ENCODE assay signal across 18 mouse cellular contexts in genomic region chr5:139520069-139520834, GRCm38 (mm10). TPM values are rescaled to one million over a fixed set of nuclear protein-coding genes. Genes with fewer than 3 reads are reported as not detected.
A peak's percentile ranks its signal among the peaks of the same experiment; 100 is the strongest.
DNase-seq lines count a peak whose midpoint lies in the region; ATAC-seq and TF ChIP-seq lines count a peak whose summit lies in the region.
"Had no signal": no experiment of that assay in that cellular context is flagged by ENCODE, and none has a peak within 500 bp of the region (broad histone marks: within the 10 kb centered on the region; RNA-seq: fewer than 3 reads in every experiment).

No protein-coding gene starts in this region.

- H3K4me1 ChIP-seq in lung, embryonic 15.5 days = peaks cover 12% of the 10 kb centered on the region
- H3K4me1 ChIP-seq in heart, adult 2 months (ENCODE audit: control insufficient read depth, insufficient read depth, low read length) = no peaks in the 10 kb centered on the region
- H3K4me1 ChIP-seq in heart, postnatal 0 days (ENCODE audit: control insufficient read depth, insufficient read depth) = peaks cover 28% of the 10 kb centered on the region
- H3K4me1 ChIP-seq: liver, embryonic 12.5 days; midbrain, embryonic 10.5 days had no signal

- H3K79me2 ChIP-seq in heart, adult 2 months (replicated peaks; ENCODE audit: control insufficient read depth, insufficient read depth, low read length) = no peaks in the 10 kb centered on the region

- peak; percentile 8; the same call in 1 of the 2 replicates for ATAC-seq in lung, embryonic 15.5 days (ENCODE audit: borderline replicate concordance, extremely low read depth, low FRiP score, low TSS enrichment)
- peak; percentile 92 for ATAC-seq in heart, postnatal 0 days (ENCODE audit: insufficient read depth, low read depth)
- no peak for ATAC-seq in CD4-positive, CD25-positive, alpha-beta regulatory T cell, adult 4 months
- ATAC-seq: forebrain, embryonic 14.5 days; hindbrain, postnatal 0 days; liver, embryonic 12.5 days had no signal

- WGBS in lung, embryonic 15.5 days = 32% methylated on average over 14 of the region's 14 CpGs
- WGBS in heart, adult 2 months = 23% methylated on average over 14 of the region's 14 CpGs
- 18% methylated on average over 14 of the region's 14 CpGs for WGBS in heart, postnatal 0 days

- no peaks in the 10 kb centered on the region for H3K9me3 ChIP-seq in lung, embryonic 15.5 days
- H3K9me3 ChIP-seq in heart, postnatal 0 days (replicated peaks; ENCODE audit: control insufficient read depth, low read length) = no peaks in the 10 kb centered on the region
- H3K9me3 ChIP-seq: embryonic facial prominence, embryonic 15.5 days; liver, embryonic 12.5 days had no signal

- H3K4me3 ChIP-seq in lung, embryonic 15.5 days = no peak overlapping the region
- H3K4me3 ChIP-seq in heart, adult 2 months = no peak overlapping the region
- H3K4me3 ChIP-seq in heart, postnatal 0 days (ENCODE audit: low read depth, low read length) = no peak overlapping the region
- H3K4me3 ChIP-seq: embryonic facial prominence, embryonic 15.5 days; liver, embryonic 12.5 days; midbrain, embryonic 10.5 days had no signal

- H3K27me3 ChIP-seq in lung, embryonic 15.5 days = peaks cover 5% of the 10 kb centered on the region; the same call in 1 of the 2 replicates
- H3K27me3 ChIP-seq in heart, adult 2 months (ENCODE audit: control insufficient read depth, insufficient read depth, low read length) = no peaks in the 10 kb centered on the region
- H3K27me3 ChIP-seq in heart, postnatal 0 days (ENCODE audit: control insufficient read depth, insufficient read depth, low read length) = no peaks in the 10 kb centered on the region

- intact Hi-C loops in heart, adult 2 months (cut with DNase I) = no loop called here

- DNase-seq in cerebellum, postnatal 14 days = peak; percentile 49 to 59
- DNase-seq in cerebellum, postnatal 36 days = no peak
- DNase-seq in lung, postnatal 36 days = no peak
- DNase-seq in heart, adult 2 months = peak in 1 of 2 experiments; percentile 75
- peak; percentile 94 for DNase-seq in heart, postnatal 0 days (ENCODE audit: low spot score)
- no peak for DNase-seq in ovary, postnatal 36 days (ENCODE audit: low spot score)
- DNase-seq: adrenal gland, adult 8-10 months; gastrocnemius, postnatal 36 days; kidney, adult 9 months; lung, postnatal 14 days had no signal

- peak; percentile 75; the same call in 1 of the 2 replicates for TF ChIP-seq EP300 in heart, adult 2 months (IDR thresholded peaks at IDR 0.05; ENCODE audit: insufficient read depth, low read depth, low read length)
- TF ChIP-seq EP300 in heart, postnatal 0 days (IDR thresholded peaks at IDR 0.05; ENCODE audit: low read depth) = peak; percentile 98

- no peaks in the 10 kb centered on the region for H3K36me3 ChIP-seq in lung, embryonic 15.5 days
- H3K36me3 ChIP-seq in heart, adult 2 months (ENCODE audit: control insufficient read depth, insufficient read depth, low read length) = no peaks in the 10 kb centered on the region
- no peaks in the 10 kb centered on the region for H3K36me3 ChIP-seq in heart, postnatal 0 days (replicated peaks; ENCODE audit: control insufficient read depth, insufficient read depth, low read length)
- H3K36me3 ChIP-seq: embryonic facial prominence, embryonic 15.5 days; liver, embryonic 12.5 days; midbrain, embryonic 10.5 days had no signal

- no peak for TF ChIP-seq POLR2A in heart, adult 2 months (IDR thresholded peaks at IDR 0.05; ENCODE audit: insufficient read depth, low read depth, low read length)

- H3K27ac ChIP-seq in lung, embryonic 15.5 days = no peak overlapping the region
- H3K27ac ChIP-seq in heart, adult 2 months = peak overlapping the region; percentile 41
- H3K27ac ChIP-seq in heart, postnatal 0 days (ENCODE audit: low read depth) = peak overlapping the region; percentile 92
- H3K27ac ChIP-seq: embryonic facial prominence, embryonic 15.5 days; hindbrain, postnatal 0 days; liver, embryonic 12.5 days; midbrain, embryonic 10.5 days had no signal

- no peak for TF ChIP-seq CTCF in heart, adult 2 months (IDR thresholded peaks at IDR 0.05)
- no peak for TF ChIP-seq CTCF in heart, postnatal 0 days (IDR thresholded peaks at IDR 0.05; ENCODE audit: low read depth)

- no peak overlapping the region for H3K4me2 ChIP-seq in lung, embryonic 15.5 days
- H3K4me2 ChIP-seq in heart, postnatal 0 days (ENCODE audit: low read depth, low read length) = no peak overlapping the region
- H3K4me2 ChIP-seq: embryonic facial prominence, embryonic 15.5 days; liver, embryonic 12.5 days had no signal

- no peak overlapping the region for H3K9ac ChIP-seq in lung, embryonic 15.5 days
- H3K9ac ChIP-seq in heart, adult 2 months (ENCODE audit: low read depth, low read length) = no peak overlapping the region
- H3K9ac ChIP-seq in heart, postnatal 0 days (replicated peaks; ENCODE audit: low read depth, low read length) = no peak overlapping the region
- H3K9ac ChIP-seq: embryonic facial prominence, embryonic 15.5 days; liver, embryonic 12.5 days had no signal

RNA-seq across cellular contexts. Expression of gene Uncx, which starts 23.0 kb away (rescaled TPM):
- polyA plus RNA-seq in lung, embryonic 15.5 days (2015; fragmentation: Nextera tagmentation; extraction: Ambion mirVana) = 0.09 TPM in 1 of 2 replicates, not detected in the other
- total RNA-seq in heart, adult 2 months (2021) = not detected
- polyA plus RNA-seq in heart, adult 2 months (2012; rRNA removed) = not detected in 2 replicates
- not detected in 2 replicates for total RNA-seq in heart, postnatal 0 days (2014; rRNA removed; ENCODE audit: low replicate concordance)
- not detected in 2 replicates for polyA plus RNA-seq in heart, postnatal 0 days (2015; fragmentation: Nextera tagmentation; extraction: Ambion mirVana)
- not detected for polyA plus RNA-seq in CD4-positive, CD25-positive, alpha-beta regulatory T cell, adult 4 months (2017; shearing (Covaris generic))
- total RNA-seq: adrenal gland, adult 8-10 months; common myeloid progenitor, adult 5-6 weeks; gastrocnemius, postnatal 36 days had no signal
- polyA plus RNA-seq: liver, embryonic 12.5 days had no signal

RNA-seq across cellular contexts. Expression of gene Zfand2a, which starts 35.9 kb away (rescaled TPM):
- 7.7 and 9.5 TPM in 2 replicates for polyA plus RNA-seq in lung, embryonic 15.5 days (2015; fragmentation: Nextera tagmentation; extraction: Ambion mirVana)
- 10 to 100 TPM; 14.0 to 16.7 TPM for total RNA-seq in heart, adult 2 months (2021)
- 12.0 and 17.6 TPM in 2 replicates for polyA plus RNA-seq in heart, adult 2 months (2012; rRNA removed)
- total RNA-seq in heart, postnatal 0 days (2014; rRNA removed; ENCODE audit: low replicate concordance) = 16.6 and 18.0 TPM in 2 replicates
- 5.6 and 6.3 TPM in 2 replicates for polyA plus RNA-seq in heart, postnatal 0 days (2015; fragmentation: Nextera tagmentation; extraction: Ambion mirVana)
- 10 to 100 TPM; 10.2 to 10.6 TPM for polyA plus RNA-seq in CD4-positive, CD25-positive, alpha-beta regulatory T cell, adult 4 months (2017; shearing (Covaris generic))

RNA-seq across cellular contexts. Expression of gene 3110082I17Rik, which starts 59.9 kb away (rescaled TPM):
- polyA plus RNA-seq in lung, embryonic 15.5 days (2015; fragmentation: Nextera tagmentation; extraction: Ambion mirVana) = 40.0 and 41.8 TPM in 2 replicates
- 1 to 10 TPM; 4.9 to 5.6 TPM for total RNA-seq in heart, adult 2 months (2021)
- 5.4 and 5.7 TPM in 2 replicates for polyA plus RNA-seq in heart, adult 2 months (2012; rRNA removed)
- total RNA-seq in heart, postnatal 0 days (2014; rRNA removed; ENCODE audit: low replicate concordance) = 5.0 and 5.9 TPM in 2 replicates
- 9.5 and 10.6 TPM in 2 replicates for polyA plus RNA-seq in heart, postnatal 0 days (2015; fragmentation: Nextera tagmentation; extraction: Ambion mirVana)
- polyA plus RNA-seq in CD4-positive, CD25-positive, alpha-beta regulatory T cell, adult 4 months (2017; shearing (Covaris generic)) = 1 to 10 TPM; 2.5 to 6.8 TPM

Comparison
In these comparisons a context has a peak if more than half of its experiments do, and no peak if none do; other contexts are left out.
1. DNase-seq: peak in cerebellum, postnatal 14 days (2 of 2) and heart, postnatal 0 days (single experiment); none in cerebellum, postnatal 36 days (0 of 2), lung, postnatal 36 days (single experiment) and ovary, postnatal 36 days (single experiment).